Mouse (Mus musculus) ovary, adult 18-20 months (tissue): Measurements from ENCODE around the gene Apc2.
"Not testable (repeated sequence)": the region's sequence is repeated elsewhere in the genome, so short reads cannot be mapped to it uniquely, and the experiment has no call there.

Experiments used
- DNase-seq: peaks from one replicate; pipeline ENCODE4 v3.0.0; 2022; ENCODE audit warnings: low spot score, mixed read lengths

Apc2 gene

GRCm38 (mm10) chr10:80295618-80296425 lies at the start of gene Apc2:
TSS of gene Apc2 (plus strand) at chr10:80295977.
- peak; percentile 39 for DNase-seq

DNA sequence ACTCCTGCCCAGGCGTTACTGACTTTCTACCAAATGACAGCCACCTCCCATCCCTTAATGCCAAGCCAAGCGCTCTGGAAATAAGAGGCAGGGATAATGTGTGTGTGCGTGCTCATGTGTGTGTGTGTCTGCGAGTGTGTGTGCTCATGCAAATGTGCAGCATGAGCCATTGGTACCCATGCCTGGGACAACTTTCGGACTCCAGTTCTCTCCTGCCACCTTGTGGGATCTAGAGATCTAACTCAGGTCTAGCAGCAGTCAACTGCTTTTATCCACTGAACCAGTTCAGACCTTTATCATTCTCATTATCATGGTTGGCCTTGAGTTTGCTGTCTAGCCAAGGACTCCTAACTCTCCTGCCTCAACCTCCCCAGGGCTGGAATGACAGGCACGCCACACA lies 47.9 kb upstream of the Apc2 start:
- DNase-seq, result no peak

DNA sequence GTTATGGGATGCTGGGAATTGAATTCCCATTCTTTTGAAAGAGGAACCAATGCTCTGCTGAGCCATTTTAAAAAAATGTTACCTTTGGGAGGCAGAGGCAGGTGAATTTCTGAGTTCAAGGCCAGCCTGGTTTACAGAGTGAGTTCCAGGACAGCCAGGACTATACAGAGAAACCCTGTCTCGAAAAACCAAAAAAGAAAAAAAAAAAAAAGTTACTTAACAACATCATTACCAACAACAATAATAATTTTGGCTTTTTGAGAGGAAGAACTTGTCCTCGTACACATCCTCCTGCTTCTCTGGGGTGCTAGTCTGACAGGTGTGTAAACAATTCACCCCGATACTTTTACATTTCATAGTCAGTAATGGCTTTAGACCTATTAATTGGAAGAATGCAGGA lies 47.3 kb upstream of the Apc2 start:
- DNase-seq, result not testable (repeated sequence)

DNA sequence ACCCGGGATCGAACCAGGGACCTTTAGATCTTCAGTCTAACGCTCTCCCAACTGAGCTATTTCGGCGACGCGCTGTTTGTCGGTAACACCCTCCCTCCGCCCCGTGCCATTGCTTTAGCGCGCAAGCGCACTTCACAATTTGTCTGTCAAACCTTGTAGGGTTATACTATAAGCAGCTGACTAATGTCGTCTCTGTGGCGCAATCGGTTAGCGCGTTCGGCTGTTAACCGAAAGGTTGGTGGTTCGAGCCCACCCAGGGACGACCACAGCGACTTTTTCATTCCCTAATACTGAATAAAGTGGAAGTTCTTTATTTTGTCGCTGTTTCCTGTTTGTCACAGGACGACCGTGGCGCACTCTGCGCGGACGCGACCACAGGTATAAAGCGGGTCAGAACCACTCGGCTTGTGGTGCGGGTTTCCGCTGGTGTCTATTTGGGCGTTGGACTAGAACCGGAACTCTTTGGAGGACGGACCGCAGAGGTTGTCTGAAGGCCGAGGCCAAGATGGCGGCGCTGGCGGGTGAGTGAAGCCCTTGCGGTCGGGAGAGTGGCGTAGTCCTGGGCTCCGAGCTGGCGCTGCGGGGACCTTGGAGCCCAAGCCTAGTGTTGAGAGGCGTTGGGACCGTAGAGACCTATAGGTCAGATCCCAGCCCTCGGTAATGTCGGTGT lies 46.7 kb upstream of the Apc2 start, which contains the start of gene Ndufs7:
TSS of gene Ndufs7 (plus strand) at position 151 of the 670 bp plus-strand sequence.
- DNase-seq, result peak; percentile 87

GRCm38 (mm10) chr10:80250059-80250458 lies 45.7 kb upstream of the Apc2 start:
- DNase-seq, result no peak

DNA sequence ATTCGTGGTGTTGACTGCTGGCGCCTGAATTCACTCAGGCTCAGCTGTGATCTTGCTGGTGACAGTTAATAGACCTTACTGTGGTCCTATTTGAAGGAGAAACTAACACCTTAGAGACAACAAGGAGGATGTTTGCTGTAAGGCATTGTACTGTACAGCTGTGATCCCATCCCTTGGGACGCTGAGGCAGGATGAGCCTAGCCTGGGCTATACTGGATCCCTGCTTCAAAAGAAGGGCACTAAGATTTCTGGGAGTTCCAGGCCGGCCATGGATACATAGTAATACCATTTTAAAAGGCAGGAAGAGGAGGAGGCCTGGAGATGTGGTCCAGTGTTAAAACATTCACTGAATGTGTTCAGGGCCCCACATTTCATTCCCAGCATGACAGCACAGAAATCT lies 45.2 kb upstream of the Apc2 start:
- no peak for DNase-seq

DNA sequence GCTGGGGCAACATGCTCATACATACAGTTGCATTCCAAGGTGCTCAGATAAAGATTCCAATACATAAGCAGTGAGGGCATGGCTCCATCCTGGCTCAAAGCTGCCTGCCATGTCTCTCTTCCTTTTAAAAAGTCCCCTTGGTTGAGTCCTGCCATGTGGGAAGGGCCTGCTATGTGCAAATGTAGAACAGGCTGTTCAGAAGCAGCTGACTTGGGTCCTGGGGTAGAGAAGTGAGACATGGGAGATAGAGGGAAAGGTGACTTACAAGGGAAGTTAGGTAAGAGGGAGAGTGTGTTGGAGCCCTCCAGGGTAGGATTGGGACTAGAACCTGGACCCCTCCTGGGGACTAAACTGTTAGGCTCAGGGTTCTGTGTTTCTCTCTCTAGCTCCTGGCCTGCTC lies 43.8 kb upstream of the Apc2 start:
- no peak for DNase-seq

- DNase-seq, result no peak
Observed at GRCm38 (mm10) chr10:80252493-80253274, 43.1 kb upstream of the Apc2 start.

DNA sequence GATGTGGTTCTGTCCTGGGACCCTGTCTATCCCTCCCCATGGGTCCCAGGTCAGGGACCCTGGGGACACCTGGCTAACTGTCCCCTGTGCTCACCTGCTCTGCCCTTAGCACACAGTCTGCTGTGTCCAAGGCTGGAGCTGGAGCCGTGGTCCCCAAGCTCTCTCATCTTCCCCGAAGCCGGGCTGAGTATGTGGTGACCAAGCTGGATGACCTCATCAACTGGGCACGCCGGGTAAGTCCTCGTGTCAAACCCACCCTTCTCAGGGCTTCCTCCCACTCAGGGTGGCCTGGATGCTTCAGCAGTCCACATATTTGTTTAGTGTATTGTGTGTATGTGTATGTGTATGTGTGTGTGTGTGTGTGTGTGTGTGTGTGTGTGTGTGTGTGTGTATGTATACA lies 42.2 kb upstream of the Apc2 start:
- DNase-seq, result no peak

- DNase-seq, result no peak
Observed at GRCm38 (mm10) chr10:80254331-80255297, 41.2 kb upstream of the Apc2 start.

GRCm38 (mm10) chr10:80255881-80256535 lies 39.8 kb upstream of the Apc2 start:
- peak; percentile 52 for DNase-seq

DNA sequence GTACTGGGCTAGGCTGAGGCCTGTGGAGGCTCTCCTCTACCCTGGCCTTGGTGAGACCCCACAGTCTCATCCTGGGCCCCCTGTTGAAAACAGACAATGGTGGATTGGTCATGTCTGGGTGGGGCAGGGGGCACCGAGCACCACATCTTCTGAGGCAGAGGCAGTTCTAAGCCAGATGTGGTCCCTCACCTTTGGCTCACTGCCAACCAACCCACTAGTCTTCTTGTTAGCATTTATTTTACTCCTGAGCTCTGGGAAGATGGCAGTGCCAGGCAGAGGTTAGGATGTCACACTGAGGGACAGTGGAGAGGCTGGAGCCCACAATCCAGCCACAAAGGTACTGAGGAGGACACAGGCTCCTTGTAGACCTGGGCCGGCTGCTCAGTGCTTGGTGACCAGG lies 37.8 kb upstream of the Apc2 start:
- no peak for DNase-seq

GRCm38 (mm10) chr10:80258752-80259462 lies 36.9 kb upstream of the Apc2 start:
- DNase-seq, result no peak

- DNase-seq, result no peak
Observed at GRCm38 (mm10) chr10:80259463-80259805, 36.3 kb upstream of the Apc2 start.

DNA sequence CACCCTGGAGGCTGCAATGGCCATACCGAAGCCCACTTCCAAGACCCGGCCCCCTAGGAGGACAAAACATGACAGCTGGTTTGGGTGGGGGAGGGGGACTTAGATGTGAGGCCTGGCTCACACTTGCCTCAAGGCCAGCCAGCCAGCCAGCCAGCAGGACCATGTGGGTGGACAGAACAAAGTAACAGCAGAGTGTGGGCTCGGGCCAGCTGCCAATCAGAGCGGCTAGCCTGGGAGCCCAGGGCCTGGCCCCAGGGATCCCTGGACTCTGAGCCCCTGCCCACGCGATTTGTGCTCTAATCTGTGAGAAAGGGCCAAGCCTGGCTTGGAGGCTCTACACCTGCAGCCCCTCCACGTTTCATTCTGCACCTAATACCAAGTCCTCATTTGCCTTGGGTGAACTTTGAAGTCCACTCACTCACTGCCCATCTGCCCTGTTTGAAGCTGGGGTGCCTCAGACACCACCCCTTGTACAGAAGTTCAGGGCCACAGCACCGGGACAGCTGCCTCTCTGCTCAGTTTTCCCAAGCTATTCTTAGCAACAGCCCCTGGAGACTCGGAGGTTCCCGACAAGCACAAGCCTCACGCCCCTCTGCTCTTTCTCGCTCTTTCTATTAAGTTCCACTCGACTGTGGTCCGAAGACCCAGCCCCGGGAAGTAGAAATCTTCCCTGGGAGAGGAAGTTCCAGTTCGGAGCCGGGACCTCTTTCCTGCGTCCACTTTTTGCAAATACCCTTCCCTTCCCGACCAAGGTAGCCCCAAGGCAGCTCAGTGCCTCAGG lies 35.7 kb upstream of the Apc2 start:
- peak; percentile 81 for DNase-seq

DNA sequence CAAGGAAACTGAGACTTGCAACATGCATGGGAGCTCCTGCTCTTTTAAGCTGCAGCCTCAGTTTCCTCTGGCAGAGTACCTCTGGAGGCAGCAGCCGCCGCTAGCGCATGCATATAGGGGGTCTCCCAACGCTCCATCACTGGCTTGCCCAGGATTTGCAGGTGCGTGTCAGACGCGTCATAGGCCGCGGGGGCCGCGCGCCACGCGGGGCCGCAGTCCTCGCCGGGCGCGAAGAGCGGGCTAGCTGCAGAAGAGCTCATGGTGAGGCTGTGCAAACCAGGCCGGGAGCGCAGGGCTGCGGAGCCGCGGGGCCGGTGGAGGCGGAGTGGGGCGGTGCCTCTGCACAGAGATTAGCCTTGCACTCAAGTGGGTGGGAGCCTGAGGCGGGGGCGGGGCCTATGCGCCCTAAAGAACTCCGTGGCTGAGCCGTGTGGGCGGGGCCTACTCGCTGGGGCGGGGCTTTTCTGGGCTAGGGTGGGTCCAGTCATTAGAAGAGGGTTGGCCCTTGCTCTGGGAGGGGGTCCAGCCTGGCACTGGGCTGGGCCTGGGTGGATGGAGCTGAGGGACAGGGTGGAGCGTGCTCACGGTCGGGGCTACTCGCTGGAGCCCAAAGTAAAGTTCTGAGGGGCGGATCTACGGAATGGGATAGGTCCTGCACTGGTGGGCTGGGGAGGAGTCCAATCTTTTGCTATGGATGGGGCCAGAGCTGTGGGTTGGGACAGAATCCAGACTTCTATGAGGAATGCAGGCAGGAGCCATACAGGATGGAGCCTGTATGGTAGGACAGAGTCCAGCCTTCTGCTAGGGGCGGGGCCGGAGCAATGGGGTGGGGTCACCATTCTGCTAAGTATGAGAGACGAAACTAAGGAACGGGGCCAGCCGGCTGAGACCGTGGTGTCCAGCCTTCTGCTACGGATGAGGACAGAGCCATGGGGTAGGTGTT lies 34.9 kb upstream of the Apc2 start, which contains the start of the genes Gamt and Dazap1:
TSS of gene Gamt (minus strand) at position 371 of the 943 bp plus-strand sequence.
TSS of gene Dazap1 (plus strand) at position 845 of the 943 bp plus-strand sequence.
- peak; percentile 97 for DNase-seq

GRCm38 (mm10) chr10:80261585-80261968 lies 34.2 kb upstream of the Apc2 start:
- peak; percentile 95 for DNase-seq

GRCm38 (mm10) chr10:80262169-80262568 lies 33.6 kb upstream of the Apc2 start:
- no peak for DNase-seq
